Mouse (Mus musculus): ENCODE data around the gene Afap1.

GRCm38 (mm10) chr5:36033531-36034426 is 140.7 kb downstream of the Afap1 start:
- no peak for TF ChIP-seq POLR2A (IDR thresholded peaks at IDR 0.05; ENCODE audit: low read depth, low read length)
- TF ChIP-seq CTCF (IDR thresholded peaks at IDR 0.05; ENCODE audit: borderline replicate concordance, insufficient read depth, low read length): peak; percentile 34; the same call in 1 of the 2 replicates

All from embryonic fibroblast, embryonic 13.5 days (primary cell).